Mouse (Mus musculus) CH12.LX (cell line): ENCODE measurements at regions not wholly inside any gene's neighbourhood (a gene's known extent, or its start where the extent isn't known, plus 50 kb on each side); places are given as distances from the start of the nearest gene placed in this dataset.

Source experiments
- DNase-seq: peaks from one replicate; pipeline ENCODE4 v3.0.0-alpha.2; 2013; ENCODE audit errors: extremely low read depth
- H3K27ac ChIP-seq: 2 replicates; pipeline ENCODE4 v1.5.1; 2012; ENCODE audit warnings: low read depth, mild to moderate bottlenecking, control low read depth, moderate library complexity; ENCODE audit not compliant: insufficient read depth
- H3K27me3 ChIP-seq: replicated peaks from 2 replicates; pipeline ENCODE3; 2012; ENCODE audit warnings: inconsistent platforms
- H3K36me3 ChIP-seq, 2 experiments: replicated peaks in 1 of 2; 2 replicates each; pipeline versions ENCODE3 to v1.6.1; 2012; ENCODE audit warnings: inconsistent platforms in 1 of 2, low read length in 1 of 2, mild to moderate bottlenecking in 1 of 2, mixed read lengths in 1 of 2, moderate library complexity in 1 of 2; ENCODE audit not compliant: control insufficient read depth in 1 of 2, insufficient read depth in 1 of 2
- H3K4me1 ChIP-seq, 2 experiments: 2 replicates each; pipeline ENCODE4 v1.6.1; 2012; ENCODE audit warnings: inconsistent platforms in 1 of 2, moderate library complexity in 1 of 2; ENCODE audit not compliant: insufficient read depth in 2 of 2, control insufficient read depth in 1 of 2
- H3K4me2 ChIP-seq: 2 replicates; pipeline ENCODE4 v1.6.1; 2012; ENCODE audit warnings: low read depth, mild to moderate bottlenecking, control low read depth; ENCODE audit not compliant: poor library complexity, insufficient read depth, severe bottlenecking
- H3K4me3 ChIP-seq, 3 experiments: fragments of 150-350 bp in 1 of 3; sonication (generic) in 1 of 3; replicated peaks in 1 of 3; 2 replicates each; pipeline versions ENCODE3 to v1.5.1; 2011 to 2012; ENCODE audit warnings: low read depth in 2 of 3, low read length in 2 of 3, mild to moderate bottlenecking in 2 of 3, moderate library complexity in 2 of 3, control low read depth in 1 of 3, improper control_type of control experiment in 1 of 3, inconsistent platforms in 1 of 3, mixed read lengths in 1 of 3; ENCODE audit not compliant: poor library complexity in 1 of 3
- H3K79me2 ChIP-seq: replicated peaks from 2 replicates; pipeline ENCODE4 v1.6.1; 2012; ENCODE audit warnings: mild to moderate bottlenecking, moderate library complexity; ENCODE audit not compliant: control insufficient read depth, poor library complexity, insufficient read depth, severe bottlenecking; ENCODE audit errors: extremely low read depth
- H3K9ac ChIP-seq: 2 replicates; pipeline ENCODE4 v1.6.1; 2012; ENCODE audit warnings: low read depth, mild to moderate bottlenecking, control low read depth, moderate library complexity; ENCODE audit not compliant: insufficient read depth
- H3K9me3 ChIP-seq: replicated peaks from 2 replicates; pipeline ENCODE3; 2012; ENCODE audit warnings: low read length, inconsistent platforms, mixed read lengths
- CTCF ChIP-seq, 2 experiments: IDR thresholded peaks in 1 of 2; conservative IDR thresholded peaks in 1 of 2; 2 replicates each; pipeline ENCODE4 v1.5.1; 2011 to 2012; ENCODE audit warnings: low read depth in 2 of 2, low read length in 2 of 2, improper control_type of control experiment in 1 of 2, inconsistent platforms in 1 of 2, mild to moderate bottlenecking in 1 of 2, moderate library complexity in 1 of 2
- EP300 ChIP-seq: IDR thresholded peaks from 2 replicates; pipeline ENCODE4 v1.6.1; 2011; ENCODE audit warnings: low read length, improper control_type of control experiment
- ETS1 ChIP-seq: conservative IDR thresholded peaks from 2 replicates; pipeline ENCODE4 v1.6.1; 2012; ENCODE audit warnings: low read depth, mild to moderate bottlenecking, inconsistent platforms, low read length, improper control_type of control experiment, moderate library complexity
- IRF4 ChIP-seq: IDR thresholded peaks from 2 replicates; pipeline ENCODE4 v1.6.1; 2014; ENCODE audit warnings: low read depth, mild to moderate bottlenecking, inconsistent platforms, low read length, improper control_type of control experiment
- MAX ChIP-seq: IDR thresholded peaks from 2 replicates; pipeline ENCODE4 v1.6.1; 2011; ENCODE audit warnings: low read length, improper control_type of control experiment
- MAZ ChIP-seq: IDR thresholded peaks from 2 replicates; pipeline ENCODE4 v1.6.1; 2012; ENCODE audit warnings: low read depth, mild to moderate bottlenecking, inconsistent platforms, low read length, improper control_type of control experiment, moderate library complexity
- MEF2A ChIP-seq: IDR thresholded peaks from 2 replicates; pipeline ENCODE4 v1.6.1; 2014; ENCODE audit warnings: low read depth, mild to moderate bottlenecking, inconsistent platforms, low read length, improper control_type of control experiment, borderline replicate concordance
- MYC ChIP-seq: IDR thresholded peaks from 2 replicates; pipeline ENCODE4 v1.6.1; 2011; ENCODE audit warnings: low read depth, mild to moderate bottlenecking, improper control_type of control experiment, low read length
- RAD21 ChIP-seq: IDR thresholded peaks from 2 replicates; pipeline ENCODE4 v1.6.1; 2011; ENCODE audit warnings: low read depth, mild to moderate bottlenecking, low read length, improper control_type of control experiment, moderate library complexity
- SMC3 ChIP-seq: IDR thresholded peaks from 2 replicates; pipeline ENCODE4 v1.6.1; 2011; ENCODE audit warnings: low read depth, low read length, improper control_type of control experiment
- TCF12 ChIP-seq: IDR thresholded peaks from 2 replicates; pipeline ENCODE4 v1.6.1; 2014; ENCODE audit warnings: low read depth, mild to moderate bottlenecking, inconsistent platforms, low read length, improper control_type of control experiment
- ZC3H11A ChIP-seq: IDR thresholded peaks from 2 replicates; pipeline ENCODE4 v1.6.1; 2012; ENCODE audit warnings: low read depth, mild to moderate bottlenecking, inconsistent platforms, low read length, improper control_type of control experiment
- ZKSCAN1 ChIP-seq: IDR thresholded peaks from 2 replicates; pipeline ENCODE4 v1.6.1; 2012; ENCODE audit warnings: low read depth, inconsistent platforms, low read length, improper control_type of control experiment, borderline replicate concordance
- dilution Hi-C: fragments of 300-500 bp; cut with MboI; formaldehyde crosslinking; loops from 2 replicates; pipeline ENCODE4 v1.14.3; 2020; ENCODE audit warnings: low sequenced_read_pairs; ENCODE audit not compliant: extremely low pct_unique_long_range_greater_than_20kb, extremely low pct_ligation_motif_present
- in situ Hi-C: fragments of 300-500 bp; cut with MboI; formaldehyde crosslinking; loops from 3 replicates; pipeline ENCODE4 v1.14.3; 2019; ENCODE audit warnings: low sequenced_read_pairs, low pct_ligation_motif_present, low pct_unique_long_range_greater_than_20kb, mixed read lengths

- TF ChIP-seq SMC3: no peak
- TF ChIP-seq MEF2A: no peak
- TF ChIP-seq MAX: no peak
- no peak for TF ChIP-seq IRF4
- no peak for TF ChIP-seq ZKSCAN1
- TF ChIP-seq TCF12: no peak
- no peaks in the 10 kb centered on the region for H3K27me3 ChIP-seq
- H3K9me3 ChIP-seq: no peaks in the 10 kb centered on the region
- H3K4me3 ChIP-seq: no peak overlapping the region
- no peak overlapping the region for H3K27ac ChIP-seq
- in situ Hi-C loops (no loop called here), dilution Hi-C loops (no loop called here)
- H3K79me2 ChIP-seq: no peaks in the 10 kb centered on the region
- no peak for DNase-seq
- no peak overlapping the region for H3K4me2 ChIP-seq
- peaks cover 6 to 10% of the 10 kb centered on the region in 2 experiments; a peak in 3 of 4 replicates for H3K4me1 ChIP-seq
- no peak overlapping the region for H3K9ac ChIP-seq
- no peaks in the 10 kb centered on the region for H3K36me3 ChIP-seq
These were observed 428.1 kb upstream of the Jarid2 start for GRCm38 (mm10) chr13:44301215-44301614.

- H3K27ac ChIP-seq: no peak overlapping the region
- no peaks in the 10 kb centered on the region for H3K36me3 ChIP-seq
- peaks cover 6 to 10% of the 10 kb centered on the region in 2 experiments; a peak in 3 of 4 replicates for H3K4me1 ChIP-seq
- no peak for TF ChIP-seq SMC3
- no peaks in the 10 kb centered on the region for H3K9me3 ChIP-seq
- no peak overlapping the region for H3K4me2 ChIP-seq
- H3K27me3 ChIP-seq: no peaks in the 10 kb centered on the region
- no peak overlapping the region for H3K9ac ChIP-seq
- dilution Hi-C loops (no loop called here), in situ Hi-C loops (no loop called here)
- no peak overlapping the region for H3K4me3 ChIP-seq
- no peak for DNase-seq
- no peaks in the 10 kb centered on the region for H3K79me2 ChIP-seq
These were observed 427.3 kb upstream of the Jarid2 start for GRCm38 (mm10) chr13:44301936-44302335.

- Histone ChIP-seq H3K4me1 (peaks cover 6 to 7% of the 10 kb centered on the region in 2 experiments; a peak in 3 of 4 replicates), H3K4me3 (no peak overlapping the region)
- TF ChIP-seq RAD21 (peak; percentile 50), ETS1 (no peak), SMC3 (peak; percentile 64), ZC3H11A (0 out of 2 replicates have a peak, but pooled peaks have one; percentile 7), CTCF (conservative IDR thresholded peaks at IDR 0.05 in 1 of 2, IDR thresholded peaks at IDR 0.05 in 1 of 2; ENCODE audit: low read depth in 2 of 2, low read length in 2 of 2) (peak; percentile 38 to 59; a peak in 2 of 4 replicates), MYC (no peak), MAZ (no peak), EP300 (no peak)
- TF ChIP-seq, all 38 proteins: peak for 4
- H3K27ac ChIP-seq: no peak overlapping the region
- DNase-seq: peak; percentile 66
- no peak overlapping the region for H3K4me2 ChIP-seq
- H3K79me2 ChIP-seq: no peaks in the 10 kb centered on the region
- H3K9ac ChIP-seq: no peak overlapping the region
- in situ Hi-C loops (no loop called here), dilution Hi-C loops (no loop called here)
- no peaks in the 10 kb centered on the region for H3K36me3 ChIP-seq
- no peaks in the 10 kb centered on the region for H3K9me3 ChIP-seq
- H3K27me3 ChIP-seq: no peaks in the 10 kb centered on the region
These were observed 423.9 kb upstream of the Jarid2 start for GRCm38 (mm10) chr13:44305134-44305991.
